Comparison of ENCODE assay signal across 28 mouse cellular contexts in the genomic region with DNA sequence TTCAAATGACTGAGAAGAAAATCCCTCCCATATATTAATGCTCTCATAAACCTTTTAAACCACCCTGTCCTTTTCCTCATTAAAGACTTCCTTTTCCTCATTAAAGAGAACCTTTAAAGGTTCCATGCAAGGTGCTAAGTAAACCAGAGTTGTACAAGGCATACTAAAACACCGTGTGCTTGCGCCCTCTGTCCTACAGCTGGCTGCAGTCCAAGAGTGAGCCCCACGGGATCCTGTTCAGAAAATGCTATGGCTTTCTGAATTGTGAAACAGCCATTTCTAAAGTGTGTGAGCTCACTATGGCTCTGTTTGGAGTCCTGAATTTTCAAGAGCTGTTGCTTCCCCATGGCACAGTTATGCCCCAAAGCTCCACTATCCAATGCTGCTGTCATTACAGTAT. TPM values are rescaled to one million over a fixed set of nuclear protein-coding genes. Genes with fewer than 3 reads are reported as not detected.
A peak's percentile ranks its signal among the peaks of the same experiment; 100 is the strongest.
DNase-seq lines count a peak whose midpoint lies in the region; ATAC-seq and TF ChIP-seq lines count a peak whose summit lies in the region.
"Had no signal": no experiment of that assay in that cellular context is flagged by ENCODE, and none has a peak within 500 bp of the region (broad histone marks: within the 10 kb centered on the region; RNA-seq: fewer than 3 reads in every experiment).

No protein-coding gene starts in this region.

- H3K9me3 ChIP-seq in limb, embryonic 12.5 days = peaks cover 16% of the 10 kb centered on the region
- no peaks in the 10 kb centered on the region; the same call in 1 of the 2 replicates for H3K9me3 ChIP-seq in limb, embryonic 10.5 days (replicated peaks)
- no peaks in the 10 kb centered on the region for H3K9me3 ChIP-seq in midbrain, embryonic 15.5 days
- H3K9me3 ChIP-seq: embryonic facial prominence, embryonic 12.5 days; forebrain, embryonic 13.5 days; forebrain, embryonic 15.5 days had no signal

- peak; percentile 84; the same call in 1 of the 2 replicates for ATAC-seq in limb, embryonic 12.5 days (ENCODE audit: insufficient number of reproducible peaks, insufficient read depth, low FRiP score, low TSS enrichment, low read depth)
- no peak for ATAC-seq in midbrain, embryonic 15.5 days (replicated peaks)
- no peak for ATAC-seq in inflammation-experienced regulatory T-cells, adult 6 months
- ATAC-seq: forebrain, embryonic 13.5 days; forebrain, embryonic 15.5 days; forebrain, postnatal 0 days had no signal

- H3K4me3 ChIP-seq in limb, embryonic 12.5 days (replicated peaks) = no peak overlapping the region
- H3K4me3 ChIP-seq in limb, embryonic 10.5 days = no peak overlapping the region
- H3K4me3 ChIP-seq in midbrain, embryonic 15.5 days = no peak overlapping the region
- H3K4me3 ChIP-seq: embryonic facial prominence, embryonic 10.5 days; embryonic facial prominence, embryonic 12.5 days; forebrain, embryonic 13.5 days; forebrain, embryonic 15.5 days had no signal

- no peaks in the 10 kb centered on the region for H3K36me3 ChIP-seq in limb, embryonic 12.5 days
- no peaks in the 10 kb centered on the region for H3K36me3 ChIP-seq in limb, embryonic 10.5 days
- H3K36me3 ChIP-seq in midbrain, embryonic 15.5 days (replicated peaks) = no peaks in the 10 kb centered on the region
- H3K36me3 ChIP-seq: embryonic facial prominence, embryonic 10.5 days; embryonic facial prominence, embryonic 12.5 days; forebrain, embryonic 15.5 days had no signal

- TF ChIP-seq CTCF in brain, embryonic 14.5 days (IDR thresholded peaks at IDR 0.05; ENCODE audit: borderline replicate concordance, extremely low read depth, insufficient read depth, insufficient read length) = no peak

- H3K27ac ChIP-seq in limb, embryonic 12.5 days = no peak overlapping the region
- H3K27ac ChIP-seq in limb, embryonic 10.5 days = no peak overlapping the region
- H3K27ac ChIP-seq in midbrain, embryonic 15.5 days = no peak overlapping the region
- H3K27ac ChIP-seq: embryonic facial prominence, embryonic 10.5 days; embryonic facial prominence, embryonic 12.5 days; forebrain, embryonic 13.5 days; forebrain, embryonic 15.5 days had no signal

- peaks cover 24% of the 10 kb centered on the region for H3K27me3 ChIP-seq in limb, embryonic 12.5 days
- H3K27me3 ChIP-seq in limb, embryonic 10.5 days (ENCODE audit: low read depth, poor library complexity, severe bottlenecking) = no peaks in the 10 kb centered on the region
- H3K27me3 ChIP-seq in midbrain, embryonic 15.5 days (replicated peaks) = no peaks in the 10 kb centered on the region; the same call in 1 of the 2 replicates
- H3K27me3 ChIP-seq: embryonic facial prominence, embryonic 12.5 days; forebrain, embryonic 13.5 days had no signal

- no peak overlapping the region for H3K4me2 ChIP-seq in limb, embryonic 12.5 days
- no peak overlapping the region for H3K4me2 ChIP-seq in midbrain, embryonic 15.5 days
- H3K4me2 ChIP-seq: embryonic facial prominence, embryonic 12.5 days; forebrain, embryonic 13.5 days; forebrain, embryonic 15.5 days had no signal

- WGBS in limb, embryonic 12.5 days = 33% methylated on average over 3 of the region's 3 CpGs
- 78% methylated on average over 3 of the region's 3 CpGs for WGBS in limb, embryonic 10.5 days
- 55% methylated on average over 3 of the region's 3 CpGs for WGBS in midbrain, embryonic 15.5 days

- no peak overlapping the region for H3K9ac ChIP-seq in limb, embryonic 12.5 days (replicated peaks)
- H3K9ac ChIP-seq in midbrain, embryonic 15.5 days = no peak overlapping the region
- H3K9ac ChIP-seq: embryonic facial prominence, embryonic 12.5 days; forebrain, embryonic 13.5 days; forebrain, embryonic 15.5 days; forebrain, postnatal 0 days had no signal

- H3K4me1 ChIP-seq in limb, embryonic 12.5 days (replicated peaks) = peaks cover 16% of the 10 kb centered on the region
- peaks cover 23% of the 10 kb centered on the region for H3K4me1 ChIP-seq in limb, embryonic 10.5 days
- no peaks in the 10 kb centered on the region for H3K4me1 ChIP-seq in midbrain, embryonic 15.5 days
- H3K4me1 ChIP-seq: forebrain, embryonic 13.5 days; forebrain, embryonic 15.5 days had no signal

- peak; percentile 46 for DNase-seq in heart, adult 11 months
- no peak for DNase-seq in heart, postnatal 10 days
- no peak for DNase-seq in limb, embryonic 10.5 days (ENCODE audit: low spot score)
- DNase-seq in adipocyte (ENCODE audit: low spot score) = peak; percentile 36
- DNase-seq in brain, embryonic 14.5 days (ENCODE audit: low read depth) = peak; percentile 24
- DNase-seq: adrenal gland, adult 8-10 months; adrenal gland, postnatal 25 days; cerebellum, adult 11 months; cerebellum, adult 18-20 months; cerebellum, adult 8-10 months; cerebellum, adult 9-11 months; cerebellum, postnatal 14 days; cerebellum, postnatal 36 days; forebrain, postnatal 0 days had no signal

- no peak for TF ChIP-seq POLR2A in brain, embryonic 14.5 days (IDR thresholded peaks at IDR 0.05; ENCODE audit: borderline replicate concordance, extremely low read depth, insufficient read depth, insufficient read length, poor library complexity, severe bottlenecking)

- intact Hi-C loops in heart, postnatal 10 days (cut with DNase I) = no loop called here

RNA-seq across cellular contexts. Expression of a gene that starts 39.5 kb away (rescaled TPM):
- total RNA-seq in heart, postnatal 10 days (2021) = not detected
- not detected in 2 replicates for polyA plus RNA-seq in limb, embryonic 12.5 days (2016; fragmentation: Nextera tagmentation; extraction: Ambion mirVana)
- not detected in 2 replicates for polyA plus RNA-seq in limb, embryonic 10.5 days (2016; fragmentation: Nextera tagmentation; extraction: Ambion mirVana)
- not detected in 2 replicates for polyA plus RNA-seq in brain, embryonic 14.5 days (2012; rRNA removed)
- polyA plus RNA-seq in midbrain, embryonic 15.5 days (2015; fragmentation: Nextera tagmentation; extraction: Ambion mirVana) = not detected in 2 replicates
- not detected for polyA plus RNA-seq in inflammation-experienced regulatory T-cells, adult 6 months (2017; shearing (Covaris generic))
- total RNA-seq: adrenal gland, adult 18-20 months; adrenal gland, adult 8-10 months; adrenal gland, postnatal 25 days; common myeloid progenitor, adult 5-6 weeks; ES-E14; forebrain, postnatal 0 days; MEL had no signal
- polyA plus RNA-seq: C2C12; embryonic facial prominence, embryonic 10.5 days; embryonic facial prominence, embryonic 12.5 days; embryonic facial prominence, embryonic 14.5 days; forebrain, embryonic 11.5 days; forebrain, embryonic 13.5 days; forebrain, embryonic 15.5 days; forebrain, postnatal 0 days had no signal

Comparison
In these comparisons a context has a peak if more than half of its experiments do, and no peak if none do; other contexts are left out.
1. DNase-seq: peak in heart, adult 11 months (single experiment), adipocyte (single experiment) and brain, embryonic 14.5 days (single experiment); none in heart, postnatal 10 days (0 of 2) and limb, embryonic 10.5 days (single experiment).